Mouse (Mus musculus): ENCODE data around the gene Dcaf17. TPM values are rescaled to one million over a fixed set of nuclear protein-coding genes. Genes with fewer than 3 reads are reported as not detected.

Dcaf17 gene
- polyA plus RNA-seq, 2 experiments = 3.2 to 11.8 TPM

DNA sequence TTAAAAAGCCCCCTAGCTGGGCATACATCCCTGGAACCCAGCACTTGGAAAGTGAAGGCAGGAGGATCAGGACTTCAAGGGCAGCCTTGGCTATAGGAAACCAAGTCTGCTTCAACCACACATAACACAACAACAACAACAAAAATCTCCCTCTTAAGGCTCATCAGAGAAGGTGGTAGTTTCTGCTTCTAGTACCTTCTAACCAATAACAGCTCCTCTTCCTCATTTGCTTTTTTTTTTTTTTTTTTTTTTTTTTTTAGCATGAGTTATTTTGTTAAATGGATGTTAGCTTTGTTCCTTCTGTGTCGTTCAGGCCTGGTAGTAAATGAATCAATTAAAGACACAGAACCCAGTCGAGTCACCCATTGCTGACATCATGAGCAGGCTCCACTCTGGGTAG, 52.1 kb downstream of the Dcaf17 start:
- no peaks in the 10 kb centered on the region for H3K27me3 ChIP-seq (ENCODE audit: control insufficient read depth, insufficient read depth, low read length)
- TF ChIP-seq EP300 (IDR thresholded peaks at IDR 0.05; ENCODE audit: low read depth) (no peak), CTCF (IDR thresholded peaks at IDR 0.05; ENCODE audit: low read depth) (no peak)
- H3K4me2 ChIP-seq (ENCODE audit: low read depth) = no peak overlapping the region
- H3K4me3 ChIP-seq (ENCODE audit: insufficient read depth in 1 of 2, low read depth in 2 of 2, low read length in 2 of 2) = no peak overlapping the region
- DNase-seq (ENCODE audit: low read depth in 3 of 3, low spot score in 3 of 3) = no peak
- whole genome bisulfite sequencing (ENCODE audit: insufficient replicate concordance) = 67% methylated on average over 2 of the region's 2 CpGs
- no peak for ATAC-seq (ENCODE audit: insufficient read depth)
- H3K9ac ChIP-seq (replicated peaks) = no peak overlapping the region
- no peaks in the 10 kb centered on the region for H3K36me3 ChIP-seq (replicated peaks; ENCODE audit: control insufficient read depth, insufficient read depth, low read depth)
- no peaks in the 10 kb centered on the region for H3K9me3 ChIP-seq (ENCODE audit: control insufficient read depth, low read length)
- H3K27ac ChIP-seq = no peak overlapping the region
- H3K4me1 ChIP-seq (replicated peaks; ENCODE audit: control insufficient read depth in 2 of 2, insufficient read depth in 2 of 2, low read length in 1 of 2) = no peaks in the 10 kb centered on the region

DNA sequence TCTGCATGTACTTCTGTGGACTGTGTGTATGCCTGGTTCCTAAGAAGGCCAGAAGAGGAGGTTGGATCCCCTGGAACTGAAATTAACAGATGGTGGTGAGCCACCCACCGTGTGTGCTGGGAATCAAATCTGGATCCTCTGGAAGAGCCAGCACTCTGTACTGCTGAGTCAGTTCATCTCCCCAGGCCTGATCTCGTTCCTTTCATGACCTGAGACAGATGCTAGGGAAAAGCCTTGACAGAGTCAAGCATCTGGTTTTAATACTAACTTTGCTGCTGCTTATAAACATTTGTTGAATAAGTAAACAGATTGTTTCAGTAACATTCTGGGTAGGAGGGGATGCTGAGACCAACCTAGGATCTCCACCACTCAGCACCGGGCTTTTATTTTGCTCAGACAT, 53.4 kb downstream of the Dcaf17 start:
- Histone ChIP-seq H3K27me3 (ENCODE audit: control insufficient read depth, insufficient read depth, low read length) (no peaks in the 10 kb centered on the region), H3K9ac (replicated peaks) (no peak overlapping the region), H3K4me2 (ENCODE audit: low read depth) (no peak overlapping the region), H3K4me3 (ENCODE audit: insufficient read depth in 1 of 2, low read depth in 2 of 2, low read length in 2 of 2) (no peak overlapping the region), H3K36me3 (replicated peaks; ENCODE audit: control insufficient read depth, insufficient read depth, low read depth) (no peaks in the 10 kb centered on the region), H3K4me1 (replicated peaks; ENCODE audit: control insufficient read depth in 2 of 2, insufficient read depth in 2 of 2, low read length in 1 of 2) (no peaks in the 10 kb centered on the region), H3K9me3 (ENCODE audit: control insufficient read depth, low read length) (no peaks in the 10 kb centered on the region), H3K27ac (no peak overlapping the region)
- no peak for TF ChIP-seq CTCF (IDR thresholded peaks at IDR 0.05; ENCODE audit: low read depth)
- TF ChIP-seq EP300 (IDR thresholded peaks at IDR 0.05; ENCODE audit: low read depth) = no peak
- ATAC-seq (ENCODE audit: insufficient read depth) = no peak
- DNase-seq (ENCODE audit: low read depth in 3 of 3, low spot score in 3 of 3) = no peak
- 70% methylated on average over 3 of the region's 3 CpGs for WGBS (ENCODE audit: insufficient replicate concordance)

DNA sequence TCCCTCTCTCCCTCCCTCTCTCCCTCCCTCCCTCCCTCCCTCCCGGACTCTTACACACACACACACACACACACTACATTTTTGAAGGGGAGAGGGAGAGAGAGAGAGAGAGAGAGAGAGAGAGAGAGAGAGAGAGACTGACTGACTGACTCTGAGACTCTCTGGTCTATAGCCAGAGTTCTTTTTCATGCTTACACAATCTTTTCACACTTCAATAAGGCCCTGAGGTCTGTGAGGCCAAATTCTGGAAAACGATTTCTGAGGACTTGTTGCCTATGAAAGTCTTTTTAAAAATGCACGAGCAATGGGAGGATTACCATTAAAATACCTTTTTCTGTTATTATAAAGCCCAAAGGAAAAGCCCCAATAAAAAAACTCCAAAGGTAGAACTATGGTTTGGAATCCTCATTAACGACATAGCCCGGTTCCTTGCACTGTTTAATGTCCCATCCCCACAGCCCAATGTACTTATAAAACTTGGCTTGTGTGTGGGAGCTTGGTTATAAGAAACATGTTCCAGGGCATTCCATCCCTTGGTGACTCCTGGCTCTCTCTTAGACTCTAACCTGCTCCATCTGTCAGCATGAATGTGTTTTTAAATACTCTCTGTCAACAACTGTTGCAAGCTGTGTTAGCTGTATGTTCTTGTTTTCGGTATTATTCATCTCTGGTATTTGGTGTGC, 58.5 kb downstream of the Dcaf17 start:
- no peak overlapping the region for H3K4me2 ChIP-seq (ENCODE audit: low read depth)
- no peak for TF ChIP-seq CTCF (IDR thresholded peaks at IDR 0.05; ENCODE audit: low read depth)
- TF ChIP-seq EP300 (IDR thresholded peaks at IDR 0.05; ENCODE audit: low read depth) = no peak
- H3K4me1 ChIP-seq (replicated peaks; ENCODE audit: control insufficient read depth in 2 of 2, insufficient read depth in 2 of 2, low read length in 1 of 2) = no peaks in the 10 kb centered on the region
- no peak overlapping the region for H3K27ac ChIP-seq
- no peak for DNase-seq (ENCODE audit: low read depth in 3 of 3, low spot score in 3 of 3)
- H3K27me3 ChIP-seq (ENCODE audit: control insufficient read depth, insufficient read depth, low read length) = peaks cover 14% of the 10 kb centered on the region
- no peak for ATAC-seq (ENCODE audit: insufficient read depth)
- peaks cover 2% of the 10 kb centered on the region; the same call in 1 of the 2 replicates for H3K9me3 ChIP-seq (ENCODE audit: control insufficient read depth, low read length)
- no peaks in the 10 kb centered on the region for H3K36me3 ChIP-seq (replicated peaks; ENCODE audit: control insufficient read depth, insufficient read depth, low read depth)
- no peak overlapping the region for H3K4me3 ChIP-seq (ENCODE audit: insufficient read depth in 1 of 2, low read depth in 2 of 2, low read length in 2 of 2)
- no peak overlapping the region for H3K9ac ChIP-seq (replicated peaks)
- 62% methylated on average over 6 of the region's 6 CpGs for WGBS (ENCODE audit: insufficient replicate concordance)

DNA sequence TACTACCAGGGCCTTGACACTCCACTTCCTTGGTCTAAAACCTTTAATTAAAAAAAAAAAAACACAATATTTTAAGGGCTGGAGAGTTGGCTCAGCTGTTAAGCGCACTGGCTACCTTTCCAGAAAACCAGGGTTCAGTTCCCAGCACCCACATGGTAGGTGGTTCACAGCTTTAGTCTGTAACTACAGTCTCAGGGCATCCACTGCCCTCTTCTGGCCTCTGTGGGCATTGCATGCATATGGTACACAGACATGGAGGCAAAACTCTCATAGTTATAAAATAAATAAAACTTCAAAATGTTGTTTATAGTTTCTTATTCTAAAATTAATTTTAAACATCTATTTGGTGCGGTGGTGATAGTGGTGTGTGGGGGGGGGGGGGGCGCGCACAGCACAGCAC, 61.0 kb downstream of the Dcaf17 start:
- H3K9ac ChIP-seq (replicated peaks) = no peak overlapping the region
- H3K27me3 ChIP-seq (ENCODE audit: control insufficient read depth, insufficient read depth, low read length) = peaks cover 27% of the 10 kb centered on the region
- no peaks in the 10 kb centered on the region for H3K36me3 ChIP-seq (replicated peaks; ENCODE audit: control insufficient read depth, insufficient read depth, low read depth)
- H3K4me1 ChIP-seq (replicated peaks; ENCODE audit: control insufficient read depth in 2 of 2, insufficient read depth in 2 of 2, low read length in 1 of 2) = no peaks in the 10 kb centered on the region
- TF ChIP-seq EP300 (IDR thresholded peaks at IDR 0.05; ENCODE audit: low read depth) (no peak), CTCF (IDR thresholded peaks at IDR 0.05; ENCODE audit: low read depth) (peak; percentile 70)
- no peak for DNase-seq (ENCODE audit: low read depth in 3 of 3, low spot score in 3 of 3)
- no peak overlapping the region for H3K27ac ChIP-seq
- H3K4me2 ChIP-seq (ENCODE audit: low read depth) = no peak overlapping the region
- ATAC-seq (ENCODE audit: insufficient read depth) = no peak
- H3K4me3 ChIP-seq (ENCODE audit: insufficient read depth in 1 of 2, low read depth in 2 of 2, low read length in 2 of 2) = no peak overlapping the region
- WGBS (ENCODE audit: insufficient replicate concordance) = 76% methylated on average over 4 of the region's 4 CpGs
- H3K9me3 ChIP-seq (ENCODE audit: control insufficient read depth, low read length) = peaks cover 2% of the 10 kb centered on the region; the same call in 1 of the 2 replicates

DNA sequence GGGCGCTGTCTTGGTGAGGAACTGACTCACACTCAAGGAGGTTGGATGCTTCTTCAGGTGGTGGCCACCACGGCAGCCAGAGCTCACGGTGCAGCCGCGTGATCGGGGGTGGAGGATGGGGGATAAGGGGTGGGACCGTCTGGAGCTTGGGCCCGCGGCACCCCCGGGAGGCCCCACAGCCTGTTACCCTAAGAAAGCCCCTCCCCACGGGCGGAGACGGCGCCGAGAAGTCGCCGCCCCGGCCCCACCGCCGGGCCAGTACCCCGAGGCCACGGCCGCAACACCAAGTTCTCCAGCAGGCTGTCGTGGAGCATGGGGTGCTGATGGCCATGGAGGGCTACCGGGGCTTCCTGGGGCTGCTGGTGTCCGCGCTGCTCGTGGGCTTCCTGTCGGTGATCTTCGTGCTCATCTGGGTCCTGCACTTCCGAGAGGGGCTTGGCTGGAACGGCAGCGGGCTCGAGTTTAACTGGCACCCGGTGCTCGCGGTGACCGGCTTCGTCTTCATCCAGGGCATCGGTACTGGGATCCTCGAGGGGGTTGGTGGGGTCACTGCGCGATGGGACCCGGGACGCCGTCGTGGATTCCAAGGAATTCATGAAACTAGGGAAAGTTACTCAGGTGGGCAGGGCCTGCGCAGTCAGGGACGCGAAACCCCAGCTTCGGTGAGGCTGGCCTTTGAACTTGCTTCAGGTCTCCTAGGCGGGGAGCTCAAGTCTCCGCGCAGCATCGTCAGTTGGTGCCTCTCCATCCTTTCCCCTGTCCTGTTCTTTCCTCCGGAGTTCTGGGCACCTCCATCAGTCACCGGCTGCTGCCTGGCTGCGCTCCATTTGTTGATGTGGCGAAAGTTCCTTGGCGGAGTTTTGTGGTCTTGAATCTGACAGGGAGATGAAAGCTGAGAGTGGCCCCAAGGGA, 62.9 kb downstream of the Dcaf17 start, which contains the start of gene Cybrd1:
Cybrd1 (plus strand) TSS at position 127 of the 912 bp plus-strand sequence.
- Histone ChIP-seq H3K27me3 (ENCODE audit: control insufficient read depth, insufficient read depth, low read length) (peaks cover 27% of the 10 kb centered on the region), H3K27ac (no peak within 1 kb of the TSS), H3K9me3 (ENCODE audit: control insufficient read depth, low read length) (peaks cover 2% of the 10 kb centered on the region; the same call in 1 of the 2 replicates), H3K9ac (replicated peaks) (peak within 1 kb of the TSS; percentile 34; the same call in 1 of the 2 replicates), H3K4me3 (ENCODE audit: insufficient read depth in 1 of 2, low read depth in 2 of 2, low read length in 2 of 2) (peak within 1 kb of the TSS; percentile 34 to 49), H3K4me1 (replicated peaks; ENCODE audit: control insufficient read depth in 2 of 2, insufficient read depth in 2 of 2, low read length in 1 of 2) (no peaks in the 10 kb centered on the region), H3K4me2 (ENCODE audit: low read depth) (peak within 1 kb of the TSS; percentile 64), H3K36me3 (replicated peaks; ENCODE audit: control insufficient read depth, insufficient read depth, low read depth) (no peaks in the 10 kb centered on the region)
- DNase-seq (ENCODE audit: low read depth in 3 of 3, low spot score in 3 of 3) = no peak
- TF ChIP-seq CTCF (IDR thresholded peaks at IDR 0.05; ENCODE audit: low read depth) (no peak), EP300 (IDR thresholded peaks at IDR 0.05; ENCODE audit: low read depth) (no peak)
- WGBS (ENCODE audit: insufficient replicate concordance) = 2% methylated on average over 60 of the region's 60 CpGs
- ATAC-seq (ENCODE audit: insufficient read depth) = no peak

Measured in liver, embryonic 14.5 days (tissue).